Mouse (Mus musculus): ENCODE results near the gene Olfr742.
A peak's percentile ranks its signal among the peaks of the same experiment; 100 is the strongest.

The Olfr742 gene

DNA sequence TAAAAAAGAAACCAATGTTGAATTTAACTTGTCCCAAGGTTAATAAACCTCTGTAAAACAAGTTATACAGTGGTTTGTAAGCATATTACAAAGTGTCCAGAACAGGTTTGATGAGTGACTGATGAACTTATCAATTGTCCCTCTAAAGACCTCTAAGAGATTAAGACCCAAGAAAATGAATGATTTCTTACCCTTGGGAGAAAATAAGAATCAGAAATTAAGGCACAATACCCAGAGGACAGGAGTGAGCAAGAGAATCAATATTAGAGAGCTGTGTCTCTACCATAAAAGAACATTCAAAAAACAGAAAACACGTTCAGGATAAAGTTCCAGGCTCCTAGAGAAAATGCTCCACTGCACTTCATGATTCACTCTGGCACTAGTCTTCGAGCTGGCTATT, at the start of gene Olfr742:
Gene Olfr742 (plus strand): TSS at position 301 of the 400 bp plus-strand sequence.
- DNase-seq = no peak

- no peak for DNase-seq
These were observed 31.0 kb upstream of the Olfr742 start, which contains the start of gene Olfr741 for GRCm38 (mm10) chr14:50472438-50472837. Olfr741 (plus strand) TSS chr14:50472738.

GRCm38 (mm10) chr14:50478406-50478805, 25.0 kb upstream of the Olfr742 start:
- DNase-seq = peak; percentile 36 to 39

GRCm38 (mm10) chr14:50521539-50521938, 18.1 kb downstream of the Olfr742 start, which contains the start of gene Olfr743:
Olfr743 (plus strand) TSS chr14:50521839.
- no peak for DNase-seq

DNA sequence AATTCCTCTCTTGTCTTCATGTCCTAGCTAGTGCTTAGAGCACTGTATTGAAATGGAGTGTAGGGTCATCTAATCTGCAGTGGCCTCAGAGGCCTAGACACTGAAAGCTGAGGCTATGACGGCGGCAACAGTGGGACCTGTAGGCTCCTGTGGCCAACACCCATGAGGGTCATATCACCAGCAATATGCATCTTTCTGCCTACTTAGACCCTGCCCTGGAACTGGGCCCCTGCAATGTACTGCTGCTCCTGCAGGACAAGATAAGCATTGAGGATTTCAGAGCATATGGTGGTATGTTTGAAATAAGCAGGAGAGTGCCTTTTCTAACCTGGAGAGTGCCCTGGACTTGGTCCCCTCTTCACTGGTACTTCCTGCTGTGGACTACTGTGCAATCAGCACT, 49.3 kb downstream of the Olfr742 start:
- no peak for DNase-seq
